Mouse (Mus musculus) mesoderm, embryonic 11.5 days (tissue): Measurements from ENCODE around the gene Sppl2a.
"Not testable (repeated sequence)": the region's sequence is repeated elsewhere in the genome, so short reads cannot be mapped to it uniquely, and the experiment has no call there.

ENCODE experiments used
- DNase-seq: peaks from one replicate; pipeline ENCODE4 v3.0.0-alpha.2; 2012; ENCODE audit warnings: low read depth, low spot score

Sppl2a gene

DNA sequence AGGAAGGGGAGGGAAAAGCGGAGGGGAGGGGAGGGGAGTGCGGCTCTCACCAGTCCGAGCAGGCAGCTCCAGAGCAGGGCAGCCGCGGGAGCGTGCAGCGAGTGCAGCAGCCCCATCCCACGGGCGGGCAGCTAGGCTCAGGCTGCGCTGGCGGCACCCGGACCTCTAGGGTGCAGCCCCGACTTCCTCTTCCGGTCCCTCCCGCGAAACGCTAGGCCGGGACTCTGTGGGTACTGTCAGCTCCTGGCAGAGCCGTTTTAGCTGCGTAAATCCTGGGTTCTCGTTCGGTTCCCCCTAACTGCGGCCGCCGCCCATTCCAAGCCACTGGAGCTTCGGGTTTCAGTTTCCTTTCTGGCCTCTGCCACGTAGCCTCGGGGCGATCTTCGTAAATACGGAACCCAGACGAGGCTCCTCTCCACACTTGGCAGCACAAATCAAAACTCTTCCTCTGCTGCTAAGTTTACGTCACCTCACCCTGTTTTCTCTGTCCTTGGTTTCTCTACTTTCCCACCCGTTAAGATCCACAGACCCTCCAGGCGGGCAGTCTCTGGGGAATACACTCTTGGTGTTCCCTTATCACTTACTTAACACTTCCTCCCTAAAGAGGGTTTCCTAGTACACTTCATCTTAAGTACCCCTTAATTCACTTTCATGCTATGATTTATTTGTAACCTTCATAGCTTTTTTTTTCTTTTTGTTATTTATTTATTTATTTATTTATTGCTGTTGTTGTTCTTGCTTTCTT lies at the start of gene Sppl2a:
Sppl2a (minus strand) TSS at position 339 of the 745 bp plus-strand sequence.
- peak; percentile 93 for DNase-seq

DNA sequence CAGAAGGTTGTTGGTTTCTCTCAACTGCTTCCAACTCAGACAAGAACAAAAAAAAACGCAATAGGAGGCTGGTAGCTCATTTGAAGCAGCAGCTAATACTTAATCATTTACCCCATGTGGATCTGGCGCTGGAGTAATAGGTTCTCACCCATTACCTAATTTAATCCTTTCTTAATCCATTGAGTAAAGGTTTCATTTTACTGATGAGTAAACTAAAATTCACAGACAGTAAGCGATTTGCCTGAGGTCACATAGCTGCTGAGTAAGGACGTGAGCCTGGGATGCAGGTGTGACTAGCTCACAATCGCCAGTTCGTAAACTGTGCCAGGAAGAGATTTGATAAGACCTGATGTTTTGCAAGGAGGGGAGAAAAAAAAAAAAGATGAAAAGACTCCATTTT lies 44.4 kb upstream of the Sppl2a start:
- DNase-seq = no peak

DNA sequence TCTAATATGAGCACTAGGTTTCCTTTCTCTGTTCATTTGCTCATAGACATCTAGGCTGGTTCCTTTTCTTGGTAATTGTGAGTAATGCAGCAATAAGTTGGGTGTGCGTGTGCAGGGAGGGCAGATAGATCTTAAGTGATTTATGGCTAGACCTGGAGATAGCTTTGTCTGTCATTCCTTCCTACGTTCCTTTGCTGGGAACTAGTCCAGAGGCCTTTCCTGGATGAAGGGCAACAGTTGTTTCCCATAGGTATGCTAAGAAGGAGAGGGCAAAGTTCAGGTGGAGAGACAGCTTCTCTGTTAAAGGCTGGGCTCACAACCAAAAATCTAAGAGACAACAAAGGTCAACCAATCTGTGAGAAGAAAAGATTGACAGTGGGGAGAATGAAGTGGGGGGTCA lies 28.7 kb upstream of the Sppl2a start:
- DNase-seq = no peak

DNA sequence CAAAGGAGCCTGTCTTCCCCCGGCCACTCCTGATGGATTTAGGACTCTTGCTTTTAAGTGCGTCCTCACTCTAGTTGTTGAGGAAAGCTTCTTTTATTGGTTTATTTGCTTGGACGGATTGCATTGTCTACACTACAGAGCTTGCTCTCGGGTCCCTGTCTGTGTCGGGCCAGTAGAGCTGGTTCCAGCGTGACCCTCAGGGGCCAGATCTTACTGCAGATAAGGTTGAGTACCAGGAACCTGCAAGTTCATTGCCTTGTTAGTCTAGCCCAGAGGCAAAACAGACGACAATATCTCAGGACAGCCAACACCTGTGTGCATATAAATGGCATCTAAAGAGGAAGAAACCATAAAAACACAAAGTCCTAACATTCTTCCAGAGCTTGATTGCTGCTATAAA lies 22.6 kb upstream of the Sppl2a start:
- DNase-seq = no peak

DNA sequence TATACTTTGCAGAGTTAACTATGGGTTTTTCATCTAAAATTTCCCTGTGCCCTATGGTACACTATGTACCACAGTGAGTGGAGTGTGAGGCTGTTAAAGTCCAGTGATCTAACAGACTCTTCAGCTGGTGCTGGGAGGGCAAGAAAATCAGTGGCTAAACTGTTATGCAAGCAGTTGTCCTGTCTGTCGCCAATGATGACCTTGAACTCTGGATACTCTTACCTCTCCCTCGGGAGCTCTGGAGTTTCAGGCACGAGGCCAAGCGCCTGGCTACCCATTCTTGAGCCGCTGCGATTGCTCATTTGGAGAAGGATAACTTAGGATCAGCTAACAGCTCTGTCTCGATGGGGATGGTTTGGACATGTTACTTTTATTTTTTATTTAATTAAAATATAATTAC lies 18.1 kb upstream of the Sppl2a start:
- DNase-seq = no peak

DNA sequence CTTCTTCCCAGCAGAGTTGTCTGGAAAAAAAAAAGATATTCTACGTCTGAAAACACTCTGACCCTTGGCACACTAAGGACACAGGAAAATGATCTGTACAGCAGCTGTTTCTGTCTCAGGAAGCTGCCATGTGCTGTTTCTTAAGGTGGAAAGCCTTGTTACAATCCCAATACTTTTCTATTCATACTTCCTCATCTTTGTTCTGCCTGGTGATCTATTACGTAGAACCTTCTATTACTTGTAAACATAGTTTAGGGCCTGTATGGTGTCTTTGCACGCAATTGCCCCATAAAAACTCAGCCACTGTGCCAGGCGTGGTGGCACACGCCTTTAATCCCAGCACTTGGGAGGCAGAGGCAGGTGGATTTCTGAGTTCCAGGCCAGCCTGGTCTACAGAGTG lies 17.4 kb upstream of the Sppl2a start:
- no peak for DNase-seq

DNA sequence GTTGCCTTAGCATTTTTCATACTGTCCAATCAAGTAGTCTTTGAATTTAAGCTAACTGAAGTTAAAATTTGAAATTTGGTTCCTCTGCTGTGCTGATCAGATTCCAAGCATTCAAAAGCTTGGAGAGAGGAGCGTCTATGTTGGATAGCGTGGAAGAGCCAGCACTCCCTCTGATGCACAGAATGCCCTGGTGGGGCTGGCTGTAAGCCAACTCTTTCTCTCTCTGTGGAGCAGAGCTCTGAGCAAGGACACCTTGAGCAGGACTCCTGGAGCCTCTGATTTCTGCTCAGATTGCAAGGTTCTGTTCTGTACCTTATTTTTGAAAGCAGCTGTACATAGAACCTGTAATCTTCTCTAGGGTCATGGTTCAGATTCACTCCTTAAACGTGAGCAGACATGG lies 16.8 kb upstream of the Sppl2a start:
- DNase-seq = no peak

DNA sequence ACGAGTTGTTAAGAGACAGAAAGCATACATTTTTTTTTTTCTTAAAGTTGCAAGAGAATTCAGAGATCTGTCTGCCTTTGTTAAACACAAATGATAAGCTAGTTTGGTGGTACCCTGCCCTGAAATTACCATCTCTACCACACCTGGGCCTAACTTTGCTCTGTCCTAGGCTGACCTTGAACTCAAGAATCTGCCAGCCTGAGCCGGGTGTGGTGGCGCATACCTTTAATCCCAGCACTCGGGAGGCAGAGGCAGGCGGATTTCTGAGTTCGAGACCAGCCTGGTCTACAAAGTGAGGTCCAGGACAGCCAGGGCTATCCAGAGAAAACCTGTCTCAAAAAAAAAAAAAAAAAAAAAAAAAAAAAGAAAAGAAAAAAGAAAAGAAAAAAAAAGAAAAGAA lies 16.3 kb upstream of the Sppl2a start:
- not testable (repeated sequence) for DNase-seq

DNA sequence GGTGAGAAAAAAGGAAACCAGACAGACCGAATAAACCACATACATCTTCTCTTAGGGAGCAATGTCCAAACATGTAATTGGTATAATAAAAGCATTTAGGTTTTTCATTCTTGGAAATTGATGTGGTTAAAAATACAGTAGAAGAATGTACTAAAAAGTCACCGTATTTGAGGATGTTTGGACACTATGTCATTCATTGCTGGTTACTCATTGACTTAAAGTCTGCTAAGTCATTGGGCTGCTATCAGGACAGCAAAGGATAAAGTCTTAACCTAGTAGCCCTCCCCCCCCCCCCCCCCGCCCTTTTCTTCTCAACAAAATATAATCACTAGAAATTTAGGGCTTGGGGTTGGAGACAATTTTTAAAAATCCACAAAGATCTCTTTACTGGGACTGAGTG lies 15.2 kb upstream of the Sppl2a start:
- DNase-seq = no peak

DNA sequence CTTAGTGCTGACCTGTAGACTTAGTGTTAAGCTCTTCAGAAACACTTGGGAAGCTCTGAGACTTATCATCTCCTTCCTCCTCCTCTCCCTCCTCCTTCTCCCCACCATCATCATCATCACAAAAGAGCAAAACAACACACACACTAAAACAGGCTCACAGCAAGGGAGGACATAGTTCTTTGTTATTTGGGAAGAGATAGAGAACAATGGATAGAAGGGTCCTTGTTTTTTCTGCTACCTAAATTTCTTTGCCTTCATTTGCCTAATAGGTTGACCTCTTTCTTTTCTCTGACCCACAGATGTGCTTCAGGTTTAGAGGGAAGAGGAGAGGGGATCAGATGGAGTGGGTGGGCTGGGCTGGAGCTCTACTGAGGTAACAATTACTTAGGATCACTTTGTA lies 14.6 kb upstream of the Sppl2a start:
- no peak for DNase-seq

DNA sequence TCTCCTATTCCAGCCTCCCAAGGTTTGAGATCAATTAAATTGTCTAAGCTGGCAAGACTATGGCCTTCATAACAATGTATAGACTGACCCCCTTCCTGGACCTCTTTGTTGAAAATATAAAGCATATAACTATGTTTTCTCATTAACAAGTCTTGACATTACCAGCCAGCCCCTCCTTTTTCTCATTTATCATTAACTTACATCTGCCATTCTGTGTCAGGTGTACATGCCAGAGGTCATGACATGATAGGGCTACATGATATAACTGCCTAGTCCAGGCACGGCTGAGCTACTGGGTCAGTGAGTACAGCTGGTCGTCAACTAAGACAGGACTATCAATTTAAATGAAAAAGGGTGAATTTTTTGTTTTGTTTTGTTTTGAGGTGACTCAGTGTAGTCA lies 10.2 kb upstream of the Sppl2a start:
- DNase-seq = no peak

DNA sequence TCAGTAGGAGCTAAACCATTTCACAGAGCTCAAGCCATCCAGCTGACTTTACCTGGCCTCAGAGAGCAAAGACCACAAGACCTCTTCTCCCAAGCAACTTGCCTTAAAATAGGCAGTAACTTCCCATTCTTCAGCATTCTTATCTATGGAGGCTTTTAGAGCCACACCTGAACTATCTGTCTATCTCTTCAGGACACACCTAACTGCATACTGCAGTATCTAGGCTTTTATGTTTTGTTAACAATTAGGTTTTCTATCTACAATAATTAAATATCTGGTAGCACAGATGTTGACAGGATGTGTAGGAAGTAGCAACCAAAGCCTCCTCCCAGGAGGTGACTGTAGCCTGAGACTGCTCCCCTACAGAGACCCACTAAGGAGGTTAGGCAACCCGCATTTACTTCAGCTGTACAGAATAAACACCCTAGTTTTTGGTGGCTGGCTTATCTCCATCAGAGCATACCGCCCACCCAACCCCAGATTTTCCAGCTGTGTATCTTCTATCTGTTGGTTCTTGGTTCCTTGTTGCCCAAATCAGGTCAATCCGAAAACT lies 7.4 kb upstream of the Sppl2a start:
- DNase-seq = no peak

DNA sequence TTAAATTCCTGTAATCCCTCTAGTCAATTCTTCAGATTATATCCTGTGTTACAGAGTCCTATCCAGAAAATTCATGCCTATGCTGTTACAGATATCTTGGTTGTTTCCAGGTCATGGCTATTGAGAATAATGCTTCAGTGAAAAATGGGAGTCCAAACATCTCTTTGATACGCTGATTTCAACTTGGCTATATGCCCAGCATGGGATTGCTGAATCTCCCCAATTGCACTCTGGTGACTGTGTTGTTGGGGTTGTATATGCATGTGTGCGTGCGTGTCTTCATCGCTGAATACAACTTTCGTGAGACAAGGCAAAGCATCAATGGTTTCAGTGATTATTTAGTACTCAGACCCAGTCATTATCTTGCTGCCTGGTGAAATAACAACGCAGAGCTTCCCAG lies 5.0 kb upstream of the Sppl2a start:
- DNase-seq = no peak

DNA sequence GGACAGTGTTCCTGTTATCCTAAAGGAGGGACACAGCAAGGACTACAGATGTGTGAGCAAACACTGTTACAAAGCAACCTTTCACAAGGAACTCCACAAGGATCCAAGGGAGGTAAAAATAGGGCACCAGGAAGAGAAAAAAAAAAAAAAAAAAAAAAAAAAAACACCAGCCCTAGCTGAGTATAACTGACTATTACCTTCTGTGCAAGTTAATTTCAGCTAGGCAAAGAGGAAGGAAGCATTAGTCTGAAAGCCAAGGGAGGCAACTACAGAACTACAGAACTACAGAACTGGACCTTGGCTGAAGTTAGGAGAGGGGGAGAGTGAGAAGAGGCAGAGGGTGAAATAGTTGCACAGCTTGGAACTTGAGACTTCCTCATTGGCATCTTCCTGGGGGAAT lies 886 bp upstream of the Sppl2a start:
- DNase-seq = no peak

DNA sequence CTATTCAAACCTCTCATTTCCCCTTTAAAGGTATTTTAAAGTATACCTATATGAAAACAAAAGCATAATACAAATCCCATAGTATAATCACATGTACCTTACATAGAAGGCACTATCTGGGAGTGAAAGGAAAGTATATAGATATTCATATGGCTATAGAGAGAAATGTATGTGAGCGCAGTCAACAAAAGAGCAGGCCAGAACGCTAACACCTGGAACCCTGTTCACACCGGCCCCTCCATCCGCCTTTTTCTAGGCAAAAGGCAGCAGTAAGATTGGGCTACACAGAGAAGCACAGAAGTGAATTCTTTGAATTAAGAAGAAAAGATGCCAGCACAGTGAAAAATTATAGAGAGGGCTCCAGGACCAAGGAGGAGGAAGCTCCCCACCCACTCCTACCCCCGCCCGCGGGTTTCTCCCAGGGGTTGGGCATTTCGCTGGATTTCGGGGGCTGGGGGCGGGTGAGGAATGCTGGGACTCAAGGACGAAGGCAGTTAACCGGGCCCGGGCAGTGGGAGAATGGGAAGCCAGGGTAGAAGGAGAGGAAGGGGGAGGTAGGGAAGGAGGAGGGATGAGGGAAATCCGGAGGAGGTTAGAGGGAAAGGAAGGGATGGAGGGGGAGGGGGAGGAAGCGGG lies 656 bp downstream of the Sppl2a start:
- DNase-seq = no peak

DNA sequence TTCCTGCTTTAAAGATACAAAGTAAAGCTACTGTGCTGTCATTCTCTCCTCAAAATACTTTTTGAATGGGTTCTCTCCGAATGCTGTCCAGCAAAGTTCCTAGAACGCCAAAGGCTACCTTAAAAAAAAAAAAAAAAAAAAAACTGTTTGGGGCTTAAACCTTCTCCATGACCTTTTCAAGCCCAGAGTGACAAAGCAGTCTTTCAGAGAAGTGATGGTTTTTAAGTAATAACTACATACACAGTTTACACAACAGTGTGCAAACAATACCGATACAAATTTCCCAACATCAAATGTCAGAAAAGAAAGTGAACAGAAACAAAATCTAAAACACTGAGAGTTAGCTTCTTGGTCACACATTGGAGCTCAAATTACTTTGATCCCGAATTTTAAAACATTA lies 1.3 kb downstream of the Sppl2a start:
- no peak for DNase-seq

DNA sequence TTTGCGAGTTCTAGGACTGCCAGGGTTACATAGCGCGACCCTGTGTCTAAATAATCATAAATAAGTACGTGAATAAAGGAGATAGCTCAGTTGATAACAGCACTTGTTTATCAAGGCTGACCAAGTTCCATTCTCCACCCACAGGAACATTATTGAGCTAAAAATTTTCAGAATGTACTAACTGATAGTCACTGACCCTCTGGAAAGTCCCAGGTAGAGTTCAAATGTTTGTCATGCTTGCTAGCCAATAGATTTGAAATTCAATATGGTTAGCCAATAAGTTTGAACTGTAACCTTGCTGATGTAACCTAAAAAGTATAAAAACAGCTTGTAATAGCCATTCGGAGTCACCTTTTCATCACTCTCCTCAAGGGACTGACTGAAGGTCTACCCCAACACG lies 4.4 kb downstream of the Sppl2a start:
- DNase-seq = no peak

DNA sequence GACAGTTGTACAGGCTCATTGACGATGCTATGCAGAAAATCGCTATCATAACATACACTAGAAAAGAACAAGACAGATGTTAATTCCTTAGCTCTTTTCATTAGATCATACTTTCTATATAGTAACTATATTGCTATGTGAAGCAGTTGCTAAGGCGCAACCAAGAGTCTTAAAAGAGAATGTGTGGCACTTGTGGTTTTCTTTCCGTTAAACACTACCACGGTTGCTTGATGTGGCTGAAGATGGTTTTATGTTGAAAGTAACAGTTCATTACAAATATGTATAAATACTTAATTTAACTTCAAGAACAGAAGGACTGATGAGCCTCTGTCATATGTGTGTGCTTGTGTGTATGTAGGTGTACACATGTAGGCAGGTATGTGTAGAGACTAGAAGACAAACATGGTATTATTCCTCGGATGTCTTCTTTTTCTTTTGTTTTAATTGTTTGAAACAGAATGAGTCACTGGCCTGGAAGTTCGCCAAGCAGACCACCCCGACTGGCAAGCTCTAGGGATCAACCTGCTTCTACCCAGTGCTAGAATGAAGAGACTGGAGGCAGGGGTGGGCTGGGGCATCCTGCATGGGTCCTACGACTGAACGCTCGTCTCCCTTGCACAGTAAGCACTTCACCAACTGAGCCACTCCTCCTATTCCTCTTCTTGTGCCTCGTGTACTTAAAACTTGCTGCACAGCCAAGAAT lies 12.5 kb downstream of the Sppl2a start:
- no peak for DNase-seq

DNA sequence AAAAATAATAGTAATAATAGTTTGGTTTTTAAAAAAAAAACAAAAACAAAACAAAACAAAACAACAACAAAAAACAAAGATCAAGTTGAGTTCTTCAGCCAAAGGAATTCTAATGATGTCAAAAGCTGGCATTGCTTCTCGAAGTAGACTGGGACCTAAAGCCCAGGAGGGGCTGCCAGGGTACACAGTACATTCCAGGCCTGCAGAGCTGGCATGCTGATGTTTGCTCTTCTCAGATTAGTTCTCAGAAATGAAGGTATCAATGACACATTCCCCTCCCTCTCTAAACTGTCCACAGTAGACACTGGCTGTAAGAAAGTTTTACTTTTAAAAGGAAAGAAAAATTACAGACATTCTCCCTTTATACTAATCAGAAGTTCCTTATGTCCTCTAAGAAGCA lies 16.8 kb downstream of the Sppl2a start:
- no peak for DNase-seq

DNA sequence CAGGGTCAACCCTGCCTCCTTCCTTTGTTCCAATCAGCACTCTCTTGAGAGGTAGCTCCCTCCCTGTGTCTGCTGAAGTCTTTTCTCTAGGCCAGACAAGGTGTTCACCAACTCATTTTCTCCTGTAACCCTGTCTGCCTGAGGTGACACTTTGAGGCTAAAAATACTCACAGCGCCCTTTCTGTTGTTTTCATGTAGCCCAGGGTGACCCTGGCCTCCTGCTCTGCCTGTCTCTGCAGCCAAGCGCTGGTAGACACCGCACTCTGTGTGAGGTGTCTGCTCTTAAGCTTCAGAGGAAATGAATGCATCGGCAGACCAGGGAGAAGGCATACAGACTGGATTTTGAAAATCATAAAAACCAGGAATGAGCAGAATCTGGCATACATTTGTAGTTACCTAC lies 18.9 kb downstream of the Sppl2a start:
- no peak for DNase-seq

DNA sequence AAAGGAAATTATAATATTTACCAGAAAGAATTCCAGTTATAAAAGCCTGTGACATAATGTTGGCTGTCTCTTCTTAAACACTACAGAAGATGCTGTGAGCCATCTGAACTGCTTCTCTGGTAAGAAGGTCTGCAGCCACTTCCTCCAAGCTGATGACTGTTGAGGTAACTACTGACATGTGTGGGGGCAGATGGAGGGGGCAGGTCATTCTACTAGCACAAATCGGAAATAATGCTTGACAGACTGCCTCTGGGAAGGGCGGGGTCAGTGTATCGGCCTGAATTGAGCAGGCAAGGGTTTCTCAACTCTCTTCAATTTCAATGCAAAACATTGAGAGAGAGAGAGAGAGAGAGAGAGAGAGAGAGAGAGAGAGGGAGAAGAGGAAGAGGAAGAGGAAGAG lies 28.9 kb downstream of the Sppl2a start:
- DNase-seq = no peak

DNA sequence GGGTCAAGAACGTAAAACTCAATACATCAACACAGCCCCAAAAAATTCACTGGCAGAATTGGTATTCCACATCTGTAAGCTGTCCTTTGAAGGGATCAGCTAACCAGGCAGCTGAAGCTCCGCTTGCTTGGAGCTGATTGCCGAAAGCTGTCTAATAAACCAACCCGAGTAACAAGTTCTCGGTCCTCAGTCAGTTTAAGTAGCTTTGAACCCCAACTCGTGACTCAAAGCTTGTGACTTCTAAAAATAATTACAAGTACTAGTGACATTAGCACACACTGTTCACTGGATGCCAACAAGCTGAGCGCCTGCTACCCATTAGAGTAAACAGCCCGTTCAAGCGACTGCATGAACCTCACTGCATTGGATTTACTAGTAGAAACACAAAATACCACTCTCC lies 35.5 kb downstream of the Sppl2a start:
- no peak for DNase-seq

DNA sequence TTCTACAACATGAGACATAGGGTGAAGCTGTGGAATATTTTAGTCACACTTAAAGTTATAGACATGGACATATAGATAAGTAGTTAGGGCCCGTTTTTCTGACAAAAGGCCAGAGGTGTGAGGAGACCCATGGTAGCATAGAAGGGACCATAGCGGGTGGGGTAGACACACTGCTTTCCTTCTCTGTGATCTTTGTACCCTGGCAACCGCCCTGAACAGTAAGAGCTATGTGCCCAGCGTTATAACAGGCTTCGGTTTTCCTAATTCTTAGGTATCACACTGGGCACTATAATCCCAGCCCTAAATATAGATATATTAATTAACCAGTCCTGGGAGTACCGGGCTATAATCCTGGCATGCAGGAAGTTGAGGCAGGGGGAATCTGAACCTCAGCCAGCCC lies 36.1 kb downstream of the Sppl2a start:
- no peak for DNase-seq
